Mouse (Mus musculus) telencephalon, adult 2 months (tissue): ENCODE results near the gene Iqce.

Source experiments
- DNase-seq: peaks from one replicate; pipeline ENCODE4 v3.0.0-alpha.2; 2011; ENCODE audit warnings: low read depth, low spot score

The Iqce gene

GRCm38 (mm10) chr5:140702103-140702513 is at the start of gene Iqce:
Iqce (minus strand) TSS chr5:140702378.
- DNase-seq = peak; percentile 80

- DNase-seq = no peak
These were observed 48.7 kb upstream of the Iqce start for GRCm38 (mm10) chr5:140750925-140751324.

- no peak for DNase-seq
These were observed 47.1 kb upstream of the Iqce start for GRCm38 (mm10) chr5:140749062-140749875.

GRCm38 (mm10) chr5:140748425-140748824 is 46.2 kb upstream of the Iqce start:
- no peak for DNase-seq

- DNase-seq = no peak
These were observed 41.5 kb upstream of the Iqce start for GRCm38 (mm10) chr5:140743706-140744131.

GRCm38 (mm10) chr5:140741877-140742276 is 39.7 kb upstream of the Iqce start:
- no peak for DNase-seq

GRCm38 (mm10) chr5:140741040-140741439 is 38.9 kb upstream of the Iqce start:
- DNase-seq = no peak

GRCm38 (mm10) chr5:140739813-140740212 is 37.6 kb upstream of the Iqce start:
- peak; percentile 53 for DNase-seq

GRCm38 (mm10) chr5:140736166-140736565 is 34.0 kb upstream of the Iqce start:
- DNase-seq = no peak

GRCm38 (mm10) chr5:140735297-140735696 is 33.1 kb upstream of the Iqce start:
- DNase-seq = no peak

- DNase-seq = no peak
These were observed 31.2 kb upstream of the Iqce start for GRCm38 (mm10) chr5:140733336-140733735.

GRCm38 (mm10) chr5:140732195-140732594 is 30.0 kb upstream of the Iqce start:
- DNase-seq = no peak

- no peak for DNase-seq
These were observed 29.0 kb upstream of the Iqce start for GRCm38 (mm10) chr5:140731040-140731797.

GRCm38 (mm10) chr5:140726946-140727740 is 25.0 kb upstream of the Iqce start:
- no peak for DNase-seq

- DNase-seq = no peak
These were observed 24.1 kb upstream of the Iqce start for GRCm38 (mm10) chr5:140726062-140726839.

- peak; percentile 60 for DNase-seq
These were observed 21.6 kb upstream of the Iqce start, which contains the start of gene Amz1 for GRCm38 (mm10) chr5:140723822-140724221. Amz1 (plus strand) TSS chr5:140724127.

GRCm38 (mm10) chr5:140722121-140722520 is 19.9 kb upstream of the Iqce start:
- DNase-seq = no peak

- no peak for DNase-seq
These were observed 18.6 kb upstream of the Iqce start for GRCm38 (mm10) chr5:140720773-140721172.

- DNase-seq = no peak
These were observed 8.9 kb upstream of the Iqce start for GRCm38 (mm10) chr5:140711040-140711439.

GRCm38 (mm10) chr5:140710315-140710714 is 8.1 kb upstream of the Iqce start:
- no peak for DNase-seq
